Mouse (Mus musculus) thymus, postnatal 0 days (tissue): ENCODE results near the gene Mst1. TPM values are rescaled to one million over a fixed set of nuclear protein-coding genes. Genes with fewer than 3 reads are reported as not detected.
A peak's percentile ranks its signal among the peaks of the same experiment; 100 is the strongest.

Experiments
- DNase-seq: peaks from one replicate; pipeline ENCODE4 v3.0.0-alpha.2; 2015; ENCODE audit warnings: low spot score
- polyA plus RNA-seq: library from polyadenylated mRNA; unstranded; fragments of >200 nt; fragmentation: Nextera tagmentation; extraction: Ambion mirVana; gene quantifications from 2 replicates; pipeline ENCODE4 v1.2.1, GENCODE M21; 2015

The Mst1 gene
- polyA plus RNA-seq: 1.5 and 3.1 TPM in 2 replicates

GRCm38 (mm10) chr9:108080168-108080567, at the start of gene Mst1:
TSS of gene Mst1 (plus strand) at chr9:108080436.
- no peak for DNase-seq

DNA sequence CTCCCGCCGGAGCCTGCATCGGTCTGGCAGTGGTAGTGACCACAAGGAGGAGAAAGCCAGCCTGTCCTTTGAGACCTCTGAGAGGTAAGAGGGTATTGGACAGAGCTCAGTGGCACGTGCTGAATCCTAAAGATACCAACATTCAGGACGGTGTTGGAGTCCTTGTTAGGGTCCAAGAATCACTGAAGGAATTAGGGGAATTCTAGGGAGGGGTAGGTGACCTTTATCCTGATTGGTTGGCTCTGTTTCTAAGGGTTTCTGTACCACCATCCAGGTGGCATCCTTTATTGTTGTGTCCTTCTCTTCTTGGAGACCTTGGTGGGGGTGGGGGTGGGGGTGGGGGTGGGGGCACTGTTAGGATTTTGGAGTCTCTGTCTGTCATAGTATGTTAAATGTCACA, 48.1 kb upstream of the Mst1 start:
- DNase-seq: no peak

DNA sequence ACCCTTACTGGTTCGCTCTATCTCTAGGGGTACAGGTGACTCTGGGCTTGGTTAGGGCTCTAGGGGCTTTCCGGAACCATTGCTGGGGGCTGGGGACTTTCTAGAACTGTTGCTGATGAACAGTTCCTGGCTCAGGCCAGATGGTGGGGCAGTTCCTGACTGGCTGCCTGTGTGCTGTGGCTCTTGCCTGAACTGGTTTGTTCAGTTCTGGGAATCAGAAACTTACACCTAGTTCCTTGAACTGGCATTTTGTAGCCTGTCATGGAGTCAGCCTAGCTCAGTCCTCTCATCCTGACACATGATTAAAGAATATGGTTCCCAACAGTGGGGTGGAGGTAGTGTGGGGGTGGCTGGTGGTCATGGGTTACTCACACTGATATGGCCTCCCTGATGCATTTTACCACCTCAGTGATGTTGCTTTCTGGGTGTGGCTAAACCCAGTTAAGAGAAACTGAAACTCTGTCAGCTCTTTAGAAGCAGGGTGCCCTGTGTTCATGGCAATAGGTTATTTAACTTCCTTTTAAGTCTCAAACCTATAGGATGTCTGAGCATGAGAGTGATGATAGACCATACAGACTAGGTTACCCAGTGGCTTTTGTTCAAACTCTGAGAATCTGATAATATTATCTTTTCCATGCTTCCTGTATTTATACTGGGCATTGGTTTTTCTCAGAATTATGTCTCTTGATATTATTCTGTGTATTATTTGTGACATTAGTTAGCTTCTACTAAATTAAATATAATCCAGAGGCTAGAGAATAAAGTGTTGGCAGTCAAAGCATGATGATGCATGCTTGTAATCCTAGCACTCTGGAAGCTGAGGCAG, 44.7 kb upstream of the Mst1 start:
- no peak for DNase-seq

GRCm38 (mm10) chr9:108044751-108045492, 35.3 kb upstream of the Mst1 start:
- DNase-seq: no peak

DNA sequence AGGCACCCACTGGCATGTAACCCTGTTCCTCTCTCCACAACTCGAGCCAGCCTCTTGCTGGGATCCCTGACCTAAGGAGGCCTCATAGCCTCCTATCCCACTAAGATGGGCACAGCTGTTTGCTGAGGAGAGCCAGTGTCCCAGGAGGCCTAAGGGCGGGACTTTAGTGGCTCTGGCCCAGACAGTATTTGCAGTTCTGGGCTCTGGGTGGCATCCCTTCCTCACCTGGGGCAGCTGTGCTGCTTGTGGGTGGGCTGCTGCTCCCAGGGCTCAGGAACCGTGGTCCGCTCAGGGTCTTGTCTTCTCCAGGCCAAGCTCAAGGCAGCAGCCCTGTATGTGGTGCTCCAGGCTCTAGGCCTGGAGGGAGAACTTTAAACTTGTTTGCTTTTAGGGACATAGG, 33.7 kb upstream of the Mst1 start:
- no peak for DNase-seq

- DNase-seq: no peak
Observed at GRCm38 (mm10) chr9:108047601-108048565, 32.4 kb upstream of the Mst1 start.

DNA sequence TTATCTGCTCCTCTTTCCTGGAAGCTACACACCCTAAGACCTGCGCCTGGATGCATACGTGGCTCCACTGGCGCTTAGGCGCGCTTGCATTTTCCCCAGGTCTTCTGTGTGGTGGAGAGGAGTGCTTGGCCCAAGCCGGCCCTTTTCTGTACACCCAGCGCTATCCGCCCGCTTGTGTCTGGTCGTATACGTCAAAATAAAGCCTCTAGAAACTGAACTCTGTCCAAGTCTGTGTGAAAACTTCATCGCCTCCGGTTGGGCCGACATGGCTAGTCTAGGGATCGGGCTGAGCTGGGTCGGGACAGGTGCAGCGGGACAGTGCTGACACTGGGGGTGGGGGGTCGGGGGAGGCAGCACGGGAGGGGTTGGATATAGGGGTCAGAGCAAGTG, 31.7 kb upstream of the Mst1 start:
- DNase-seq: no peak

DNA sequence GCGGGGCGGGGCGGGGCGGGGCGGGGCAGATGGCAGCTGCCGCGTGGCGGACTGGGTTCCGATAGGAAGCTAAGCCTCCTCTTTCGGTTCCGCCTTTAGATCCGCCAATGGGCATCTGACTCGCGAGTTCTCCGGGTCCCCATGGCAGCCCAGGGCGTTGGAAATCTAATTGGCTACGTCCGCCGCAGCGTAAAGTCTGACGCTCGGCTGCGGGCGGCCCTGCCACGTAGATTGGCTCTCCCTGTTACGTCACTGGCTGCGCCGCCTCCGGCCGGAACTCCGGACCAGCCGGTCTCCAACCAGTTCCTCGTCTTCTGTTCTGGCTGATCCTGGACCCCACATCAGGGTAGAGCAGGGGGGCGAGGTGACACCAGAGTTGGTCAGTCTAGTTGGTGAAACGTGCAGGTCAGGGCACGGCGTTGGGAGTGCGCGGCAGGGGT, 31.2 kb upstream of the Mst1 start, which contains the start of gene Gmppb:
TSS of gene Gmppb (plus strand) at position 227 of the 440 bp plus-strand sequence.
- DNase-seq: peak; percentile 97

DNA sequence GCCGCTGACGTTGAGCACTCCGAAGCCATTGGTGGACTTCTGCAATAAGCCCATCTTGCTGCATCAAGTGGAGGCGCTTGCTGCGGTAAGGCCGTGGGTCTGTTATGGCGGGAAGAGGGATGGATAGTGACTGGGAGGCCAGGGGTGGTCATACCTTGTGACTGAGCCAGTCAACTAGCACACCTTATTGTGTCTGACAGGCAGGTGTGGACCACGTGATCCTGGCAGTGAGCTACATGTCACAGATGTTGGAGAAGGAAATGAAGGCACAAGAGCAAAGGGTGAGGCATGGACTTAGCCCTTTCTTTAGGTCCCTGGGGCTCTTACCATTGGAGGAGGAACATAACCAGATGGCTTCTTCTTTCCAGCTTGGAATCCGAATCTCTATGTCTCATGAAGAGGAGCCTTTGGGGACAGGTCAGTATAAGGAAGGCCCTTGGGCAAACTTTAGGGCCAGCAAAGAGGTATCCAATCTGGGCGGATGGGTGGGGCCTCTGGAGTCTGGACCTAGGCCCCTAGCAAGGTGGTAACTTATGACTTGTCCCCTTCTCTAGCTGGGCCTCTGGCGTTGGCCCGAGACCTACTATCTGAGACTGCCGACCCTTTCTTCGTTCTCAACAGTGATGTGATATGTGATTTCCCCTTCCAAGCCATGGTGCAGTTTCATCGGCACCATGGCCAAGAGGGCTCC, 30.5 kb upstream of the Mst1 start:
- no peak for DNase-seq

GRCm38 (mm10) chr9:108051184-108051930, 28.9 kb upstream of the Mst1 start:
- no peak for DNase-seq

DNA sequence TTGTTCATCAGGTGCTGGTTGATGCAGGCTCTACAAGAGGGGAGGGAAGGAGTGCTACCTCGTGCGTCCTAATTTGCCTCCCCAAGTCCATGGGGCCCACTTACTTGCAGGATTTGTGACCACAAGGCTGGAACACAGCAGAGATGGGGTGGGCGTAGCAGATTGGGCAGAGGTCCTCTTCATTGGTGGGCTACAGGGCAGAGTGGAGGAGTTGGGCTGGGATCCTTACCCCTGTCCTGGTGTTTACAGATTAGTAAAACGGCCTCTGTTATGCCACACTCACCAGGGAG, 28.4 kb upstream of the Mst1 start:
- DNase-seq: no peak

DNA sequence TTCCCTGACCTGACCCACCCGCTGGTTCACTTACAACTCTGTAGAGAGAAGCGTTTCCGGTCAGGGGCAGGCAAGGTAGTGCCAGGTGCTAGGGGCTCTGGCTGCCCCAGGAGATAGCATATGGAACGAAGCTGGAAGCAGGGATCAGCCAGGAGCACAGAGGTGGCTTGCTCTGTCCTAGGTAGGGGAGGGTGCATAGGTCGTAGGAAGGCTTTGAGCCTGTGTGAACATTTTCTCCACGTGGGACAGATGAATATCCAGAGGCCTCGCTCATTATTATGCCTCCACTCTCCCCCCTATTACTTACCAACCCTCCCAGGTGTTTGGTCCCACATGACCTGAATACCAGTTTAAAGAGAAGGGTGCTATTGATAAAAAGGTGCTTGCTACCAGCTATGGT, 27.8 kb upstream of the Mst1 start:
- DNase-seq: no peak

DNA sequence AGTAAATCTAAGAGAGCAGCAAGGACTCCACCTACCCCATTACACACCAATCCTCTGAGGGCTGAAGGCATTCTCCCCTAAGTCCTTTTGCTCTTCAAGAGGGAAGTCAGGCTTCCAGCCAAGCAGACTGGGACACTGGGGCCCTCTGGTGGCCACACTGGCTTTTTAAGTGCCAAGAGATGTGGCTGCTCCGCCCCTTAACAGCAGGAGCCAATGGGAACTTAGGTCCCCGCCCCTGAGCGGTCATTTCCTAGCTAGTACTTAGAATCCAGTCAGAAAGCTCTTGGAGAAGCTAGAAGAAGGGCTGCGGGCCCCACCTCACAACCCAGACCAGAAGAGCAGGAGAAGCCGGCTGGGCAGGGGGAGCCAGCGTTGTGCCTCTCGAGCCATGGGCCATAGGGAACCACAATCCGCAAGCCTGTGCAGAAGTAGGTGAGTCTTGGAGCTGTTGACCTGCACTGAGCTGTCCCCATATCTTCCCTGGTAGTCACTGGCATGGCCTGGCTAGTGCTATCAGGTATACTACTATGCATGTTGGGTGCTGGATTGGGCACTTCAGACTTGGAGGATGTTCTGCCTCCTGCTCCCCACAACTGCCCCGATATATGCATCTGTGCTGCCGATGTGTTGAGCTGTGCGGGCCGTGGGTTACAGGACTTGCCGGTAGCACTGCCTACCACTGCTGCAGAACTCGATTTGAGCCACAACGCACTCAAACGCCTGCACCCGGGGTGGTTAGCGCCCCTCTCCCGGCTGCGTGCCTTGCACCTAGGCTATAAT, 27.2 kb upstream of the Mst1 start, which contains the start of gene Amigo3:
TSS of gene Amigo3 (plus strand) at position 275 of the 780 bp plus-strand sequence.
- DNase-seq: peak; percentile 96

DNA sequence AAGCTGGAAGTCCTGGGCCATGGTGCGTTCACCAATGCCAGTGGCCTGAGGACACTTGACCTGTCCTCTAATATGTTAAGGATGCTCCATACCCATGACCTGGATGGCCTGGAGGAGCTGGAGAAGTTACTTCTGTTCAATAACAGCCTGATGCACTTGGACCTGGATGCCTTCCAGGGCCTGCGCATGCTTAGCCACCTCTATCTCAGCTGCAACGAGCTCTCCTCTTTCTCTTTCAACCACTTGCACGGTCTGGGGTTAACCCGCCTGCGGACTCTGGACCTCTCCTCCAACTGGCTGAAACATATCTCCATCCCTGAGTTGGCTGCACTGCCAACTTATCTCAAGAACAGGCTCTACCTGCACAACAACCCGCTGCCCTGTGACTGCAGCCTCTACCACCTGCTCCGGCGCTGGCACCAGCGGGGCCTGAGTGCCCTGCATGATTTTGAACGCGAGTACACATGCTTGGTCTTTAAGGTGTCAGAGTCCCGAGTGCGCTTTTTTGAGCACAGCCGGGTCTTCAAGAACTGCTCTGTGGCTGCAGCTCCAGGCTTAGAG, 26.5 kb upstream of the Mst1 start:
- no peak for DNase-seq

DNA sequence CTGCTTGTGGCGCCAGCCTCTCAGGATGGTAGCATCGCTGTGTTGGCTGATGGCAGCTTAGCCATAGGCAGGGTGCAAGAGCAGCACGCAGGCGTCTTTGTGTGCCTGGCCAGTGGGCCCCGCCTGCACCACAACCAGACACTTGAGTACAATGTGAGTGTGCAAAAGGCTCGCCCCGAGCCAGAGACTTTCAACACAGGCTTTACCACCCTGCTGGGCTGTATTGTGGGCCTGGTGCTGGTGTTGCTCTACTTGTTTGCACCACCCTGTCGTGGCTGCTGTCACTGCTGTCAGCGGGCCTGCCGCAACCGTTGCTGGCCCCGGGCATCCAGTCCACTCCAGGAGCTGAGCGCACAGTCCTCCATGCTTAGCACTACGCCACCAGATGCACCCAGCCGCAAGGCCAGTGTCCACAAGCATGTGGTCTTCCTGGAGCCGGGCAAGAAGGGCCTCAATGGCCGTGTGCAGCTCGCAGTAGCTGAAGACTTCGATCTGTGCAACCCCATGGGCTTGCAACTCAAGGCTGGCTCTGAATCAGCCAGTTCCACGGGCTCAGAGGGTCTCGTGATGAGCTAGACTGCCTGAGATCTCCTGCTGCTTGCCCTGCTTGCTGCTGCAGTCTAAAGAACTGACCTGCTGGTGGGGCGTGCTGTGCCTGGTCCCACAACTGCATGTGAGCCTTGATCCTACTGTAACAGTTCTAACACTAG, 25.8 kb upstream of the Mst1 start:
- DNase-seq: no peak

- no peak for DNase-seq
Observed at GRCm38 (mm10) chr9:108055061-108055460, 25.2 kb upstream of the Mst1 start.

- DNase-seq: no peak
Observed at GRCm38 (mm10) chr9:108055661-108056237, 24.5 kb upstream of the Mst1 start.
